Mouse (Mus musculus) cerebellum, postnatal 4 days (tissue): ENCODE measurements at regions not wholly inside any gene's neighbourhood (a gene's known extent, or its start where the extent isn't known, plus 50 kb on each side); places are given as distances from the start of the nearest gene placed in this dataset.

ENCODE experiments used
- DNase-seq, 2 experiments: peaks; one replicate each; pipeline ENCODE4 v3.0.0; 2022; ENCODE audit warnings: low spot score in 2 of 2, mixed read lengths in 1 of 2

GRCm38 (mm10) chr15:40223272-40223671 lies 89.1 kb downstream of the 9330182O14Rik start:
- DNase-seq: no peak

GRCm38 (mm10) chr15:40241764-40242163 lies 107.6 kb downstream of the 9330182O14Rik start:
- no peak for DNase-seq

- DNase-seq: no peak
These were observed 114.8 kb downstream of the 9330182O14Rik start for GRCm38 (mm10) chr15:40248966-40249365.

GRCm38 (mm10) chr15:40259433-40259832 lies 125.3 kb downstream of the 9330182O14Rik start:
- DNase-seq: no peak

GRCm38 (mm10) chr15:40279021-40279420 lies 144.9 kb downstream of the 9330182O14Rik start:
- no peak for DNase-seq

GRCm38 (mm10) chr15:40280551-40280950 lies 146.4 kb downstream of the 9330182O14Rik start:
- DNase-seq: no peak

GRCm38 (mm10) chr15:40281078-40281720 lies 147.0 kb downstream of the 9330182O14Rik start:
- no peak for DNase-seq

- no peak for DNase-seq
These were observed 157.4 kb downstream of the 9330182O14Rik start for GRCm38 (mm10) chr15:40291602-40292001.

- no peak for DNase-seq
These were observed 178.1 kb downstream of the 9330182O14Rik start for GRCm38 (mm10) chr15:40312226-40312625.

GRCm38 (mm10) chr15:40339746-40340145 lies 205.6 kb downstream of the 9330182O14Rik start:
- no peak for DNase-seq

GRCm38 (mm10) chr15:40340269-40340668 lies 206.1 kb downstream of the 9330182O14Rik start:
- DNase-seq: no peak

- DNase-seq: no peak
These were observed 217.3 kb downstream of the 9330182O14Rik start for GRCm38 (mm10) chr15:40351473-40351872.

- DNase-seq: no peak
These were observed 220.8 kb downstream of the 9330182O14Rik start for GRCm38 (mm10) chr15:40354802-40355487.

- DNase-seq: no peak
These were observed 221.9 kb downstream of the 9330182O14Rik start for GRCm38 (mm10) chr15:40356096-40356495.

GRCm38 (mm10) chr15:40358341-40358740 lies 224.2 kb downstream of the 9330182O14Rik start:
- no peak for DNase-seq

- DNase-seq: peak in 1 of 2 experiments; percentile 3
These were observed 227.8 kb downstream of the 9330182O14Rik start for GRCm38 (mm10) chr15:40361849-40362533.

- DNase-seq: no peak
These were observed 230.1 kb downstream of the 9330182O14Rik start for GRCm38 (mm10) chr15:40364221-40364621.

GRCm38 (mm10) chr15:40365613-40366012 lies 231.4 kb downstream of the 9330182O14Rik start:
- DNase-seq: no peak

GRCm38 (mm10) chr15:40367026-40367425 lies 232.9 kb downstream of the 9330182O14Rik start:
- no peak for DNase-seq

- no peak for DNase-seq
These were observed 234.6 kb downstream of the 9330182O14Rik start for GRCm38 (mm10) chr15:40368746-40369145.

- DNase-seq: no peak
These were observed 237.3 kb downstream of the 9330182O14Rik start for GRCm38 (mm10) chr15:40371486-40371885.

GRCm38 (mm10) chr15:40386526-40386925 lies 252.4 kb downstream of the 9330182O14Rik start:
- DNase-seq: no peak

- no peak for DNase-seq
These were observed 253.6 kb downstream of the 9330182O14Rik start for GRCm38 (mm10) chr15:40387746-40388145.
